Mouse (Mus musculus): Measurements from ENCODE around the gene Sdhc.
"Not testable (repeated sequence)": the region's sequence is repeated elsewhere in the genome, so short reads cannot be mapped to it uniquely, and the experiment has no call there.

Gene Sdhc

GRCm38 (mm10) chr1:171165629-171166345 lies 15.4 kb upstream of the Sdhc start:
- DNase-seq = no peak

GRCm38 (mm10) chr1:171164258-171164657 lies 13.9 kb upstream of the Sdhc start:
- DNase-seq = no peak

- DNase-seq = no peak
Measured at GRCm38 (mm10) chr1:171162526-171162925, 12.1 kb upstream of the Sdhc start.

- no peak for DNase-seq
Measured at GRCm38 (mm10) chr1:171159485-171159975, 9.1 kb upstream of the Sdhc start.

- no peak for DNase-seq
Measured at GRCm38 (mm10) chr1:171157965-171158364, 7.6 kb upstream of the Sdhc start.

GRCm38 (mm10) chr1:171156644-171157043 lies 6.2 kb upstream of the Sdhc start:
- no peak for DNase-seq

GRCm38 (mm10) chr1:171151966-171152365 lies 1.6 kb upstream of the Sdhc start:
- DNase-seq = no peak

- no peak for DNase-seq
Measured at GRCm38 (mm10) chr1:171150838-171151391, 512 bp upstream of the Sdhc start.

- not testable (repeated sequence) for DNase-seq
Measured at GRCm38 (mm10) chr1:171142981-171143380, 7.4 kb downstream of the Sdhc start.

GRCm38 (mm10) chr1:171137486-171138155 lies 12.8 kb downstream of the Sdhc start:
- DNase-seq = not testable (repeated sequence)

- DNase-seq = no peak
Measured at GRCm38 (mm10) chr1:171135600-171135999, 14.8 kb downstream of the Sdhc start.

GRCm38 (mm10) chr1:171130971-171131370 lies 19.4 kb downstream of the Sdhc start:
- no peak for DNase-seq

GRCm38 (mm10) chr1:171129251-171129650 lies 21.2 kb downstream of the Sdhc start:
- peak; percentile 19 for DNase-seq

GRCm38 (mm10) chr1:171124398-171124797 lies 26.0 kb downstream of the Sdhc start:
- DNase-seq = peak; percentile 37

GRCm38 (mm10) chr1:171122932-171123331 lies 27.5 kb downstream of the Sdhc start:
- DNase-seq = peak; percentile 32

GRCm38 (mm10) chr1:171121839-171122238 lies 28.6 kb downstream of the Sdhc start:
- DNase-seq = peak; percentile 28

GRCm38 (mm10) chr1:171120893-171121292 lies 29.5 kb downstream of the Sdhc start:
- no peak for DNase-seq

- no peak for DNase-seq
Measured at GRCm38 (mm10) chr1:171119405-171119804, 31.0 kb downstream of the Sdhc start.

- no peak for DNase-seq
Measured at GRCm38 (mm10) chr1:171118996-171119395, 31.4 kb downstream of the Sdhc start.

GRCm38 (mm10) chr1:171118269-171118684 lies 32.1 kb downstream of the Sdhc start:
- DNase-seq = peak; percentile 28

GRCm38 (mm10) chr1:171116280-171116679 lies 34.1 kb downstream of the Sdhc start:
- DNase-seq = peak; percentile 45

- peak; percentile 83 for DNase-seq
Measured at GRCm38 (mm10) chr1:171113873-171114299, 36.5 kb downstream of the Sdhc start, which contains the start of gene Cfap126. Cfap126 (plus strand) TSS chr1:171113918.

- no peak for DNase-seq
Measured at GRCm38 (mm10) chr1:171112986-171113385, 37.4 kb downstream of the Sdhc start.

Measured in liver (tissue).